ENCODE assay signal across 11 mouse cellular contexts in the genomic region with DNA sequence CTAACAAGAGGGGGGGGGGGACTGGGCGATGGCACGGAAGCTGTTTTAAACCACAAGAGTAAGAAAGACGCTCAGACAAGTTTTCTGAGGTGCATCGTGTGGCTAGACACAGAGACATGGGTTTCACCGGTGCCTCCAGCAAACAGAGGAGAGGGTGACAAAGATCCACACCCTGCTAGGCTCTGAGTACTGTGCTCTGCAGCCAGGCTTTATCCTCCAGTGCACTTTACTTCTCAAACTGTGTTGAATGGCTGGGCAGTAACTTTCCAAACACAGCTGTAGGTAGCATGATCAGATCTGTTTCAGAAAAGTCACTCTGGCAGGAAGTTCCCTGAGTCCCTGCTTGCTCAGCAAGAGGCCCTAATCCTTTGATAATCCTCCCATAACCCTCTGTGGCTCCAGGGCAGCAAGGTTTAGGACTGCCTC. TPM values are rescaled to one million over a fixed set of nuclear protein-coding genes. Genes with fewer than 3 reads are reported as not detected.
A peak's percentile ranks its signal among the peaks of the same experiment; 100 is the strongest.
DNase-seq lines count a peak whose midpoint lies in the region; ATAC-seq lines count a peak whose summit lies in the region.
"Had no signal": no experiment of that assay in that cellular context is flagged by ENCODE, and none has a peak within 500 bp of the region (broad histone marks: within the 10 kb centered on the region; RNA-seq: fewer than 3 reads in every experiment).

No protein-coding gene starts in this region.

- H3K27ac ChIP-seq in heart, embryonic 16.5 days (ENCODE audit: low read length): 0 out of 2 replicates have a peak overlapping the region, but pooled peaks have one; percentile 12
- peak overlapping the region; percentile 35; the same call in 1 of the 2 replicates for H3K27ac ChIP-seq in stomach, embryonic 14.5 days (ENCODE audit: low read length)
- no peak overlapping the region for H3K27ac ChIP-seq in neural tube, embryonic 15.5 days (replicated peaks)

- no peaks in the 10 kb centered on the region for H3K36me3 ChIP-seq in heart, embryonic 16.5 days (ENCODE audit: control insufficient read depth, insufficient read depth)
- H3K36me3 ChIP-seq in stomach, embryonic 14.5 days (ENCODE audit: control insufficient read depth, insufficient read depth, low read length): no peaks in the 10 kb centered on the region
- no peaks in the 10 kb centered on the region for H3K36me3 ChIP-seq in neural tube, embryonic 15.5 days

- no peaks in the 10 kb centered on the region for H3K27me3 ChIP-seq in heart, embryonic 16.5 days (ENCODE audit: control insufficient read depth, insufficient read depth, low read length)
- H3K27me3 ChIP-seq in stomach, embryonic 14.5 days (ENCODE audit: control insufficient read depth, insufficient read depth, low read length): no peaks in the 10 kb centered on the region
- H3K27me3 ChIP-seq in neural tube, embryonic 15.5 days (replicated peaks): no peaks in the 10 kb centered on the region

- no peak overlapping the region for H3K4me2 ChIP-seq in heart, embryonic 16.5 days (ENCODE audit: low read depth, low read length)
- H3K4me2 ChIP-seq in stomach, embryonic 14.5 days (replicated peaks; ENCODE audit: low read depth, low read length): no peak overlapping the region
- H3K4me2 ChIP-seq in neural tube, embryonic 15.5 days: no peak overlapping the region

- 46% methylated on average over 5 of the region's 5 CpGs for WGBS in heart, embryonic 16.5 days
- WGBS in stomach, embryonic 14.5 days: 31% methylated on average over 5 of the region's 5 CpGs
- WGBS in neural tube, embryonic 15.5 days: 38% methylated on average over 5 of the region's 5 CpGs

- no peak for ATAC-seq in heart, embryonic 16.5 days (replicated peaks; ENCODE audit: extremely low read depth, insufficient read depth, low FRiP score)
- peak; percentile 92 for ATAC-seq in inflammation-experienced regulatory T-cells, adult 6 months
- ATAC-seq in stomach, embryonic 14.5 days (ENCODE audit: insufficient number of reproducible peaks, insufficient read depth, low FRiP score, low read depth): 0 out of 2 replicates have a peak, but pooled peaks have one; percentile 59
- ATAC-seq in neural tube, embryonic 15.5 days (ENCODE audit: low FRiP score): no peak

- DNase-seq in heart, adult 8-10 months (ENCODE audit: low spot score): no peak
- peak; percentile 21 for DNase-seq in R1 (ENCODE audit: low read depth, low spot score)
- no peak for DNase-seq in urinary bladder, postnatal 10 days (ENCODE audit: low spot score)
- DNase-seq in left cerebral cortex, postnatal 14 days (ENCODE audit: low spot score in 2 of 2): no peak
- DNase-seq: adrenal gland, adult 8-10 months; cerebellum, adult 18-20 months; lung, adult 18-20 months had no signal

- H3K4me1 ChIP-seq in heart, embryonic 16.5 days (ENCODE audit: control insufficient read depth, insufficient read depth, low read length): peaks cover 5% of the 10 kb centered on the region; the same call in 1 of the 2 replicates
- H3K4me1 ChIP-seq in stomach, embryonic 14.5 days (ENCODE audit: control insufficient read depth, insufficient read depth, low read length): peaks cover 10% of the 10 kb centered on the region; the same call in 1 of the 2 replicates
- no peaks in the 10 kb centered on the region for H3K4me1 ChIP-seq in neural tube, embryonic 15.5 days

- intact Hi-C loops in left cerebral cortex, postnatal 14 days (cut with DNase I): no loop called here

- no peak overlapping the region for H3K4me3 ChIP-seq in heart, embryonic 16.5 days (ENCODE audit: low read length)
- H3K4me3 ChIP-seq in stomach, embryonic 14.5 days (ENCODE audit: low read depth, low read length): no peak overlapping the region
- no peak overlapping the region for H3K4me3 ChIP-seq in neural tube, embryonic 15.5 days (replicated peaks)

- no peak overlapping the region for H3K9ac ChIP-seq in heart, embryonic 16.5 days (ENCODE audit: low read length)
- no peak overlapping the region for H3K9ac ChIP-seq in stomach, embryonic 14.5 days (replicated peaks; ENCODE audit: low read depth, low read length)
- H3K9ac ChIP-seq in neural tube, embryonic 15.5 days (replicated peaks): no peak overlapping the region

- no peaks in the 10 kb centered on the region for H3K9me3 ChIP-seq in heart, embryonic 16.5 days (replicated peaks; ENCODE audit: control insufficient read depth, low read length)
- no peaks in the 10 kb centered on the region for H3K9me3 ChIP-seq in stomach, embryonic 14.5 days (ENCODE audit: control insufficient read depth, low read depth, low read length)
- no peaks in the 10 kb centered on the region for H3K9me3 ChIP-seq in neural tube, embryonic 15.5 days (replicated peaks)

RNA-seq across cellular contexts. Expression of a gene that starts 43.0 kb away (rescaled TPM):
- 52.5 and 59.9 TPM in 2 replicates for polyA plus RNA-seq in heart, embryonic 16.5 days (2015; fragmentation: Nextera tagmentation; extraction: Ambion mirVana)
- 10 to 100 TPM; 42.6 to 75.3 (median 55.1) TPM for total RNA-seq in heart, adult 8-10 months (2022)
- 10 to 100 TPM in 1 of 3 experiments, 1 to 10 TPM in 2; 5.8 to 10.5 (median 9.3) TPM for polyA plus RNA-seq in inflammation-experienced regulatory T-cells, adult 6 months (2017; shearing (Covaris generic))
- polyA plus RNA-seq in stomach, embryonic 14.5 days (2014; fragmentation: Nextera tagmentation; extraction: Ambion mirVana): 60.5 and 66.8 TPM in 2 replicates
- polyA plus RNA-seq in neural tube, embryonic 15.5 days (2015; fragmentation: Nextera tagmentation; extraction: Ambion mirVana): 50.0 and 52.7 TPM in 2 replicates
- total RNA-seq in left cerebral cortex, postnatal 14 days (2021): 10 to 100 TPM; 59.3 to 65.2 TPM

Comparison
In these comparisons a context has a peak if more than half of its experiments do, and no peak if none do; other contexts are left out.
1. ATAC-seq: peak in inflammation-experienced regulatory T-cells, adult 6 months (single experiment) and stomach, embryonic 14.5 days (single experiment); none in heart, embryonic 16.5 days (single experiment) and neural tube, embryonic 15.5 days (single experiment).